Mouse (Mus musculus) thymus, adult 2 months (tissue): ENCODE measurements at regions not wholly inside any gene's neighbourhood (a gene's known extent, or its start where the extent isn't known, plus 50 kb on each side); places are given as distances from the start of the nearest gene placed in this dataset.

ENCODE experiments used
- CTCF ChIP-seq: fragments of 200-500 bp; IDR thresholded peaks from 2 replicates; pipeline ENCODE4 v1.5.1; 2012; ENCODE audit warnings: mild to moderate bottlenecking, control low read depth, low read length, moderate library complexity, borderline replicate concordance; ENCODE audit not compliant: control insufficient read depth, poor library complexity, insufficient read depth; ENCODE audit errors: extremely low read depth
- POLR2A ChIP-seq: fragments of 200-500 bp; IDR thresholded peaks from 2 replicates; pipeline ENCODE4 v1.6.1; 2012; ENCODE audit warnings: mild to moderate bottlenecking, low read length, control low read depth, moderate library complexity; ENCODE audit not compliant: control insufficient read depth, poor library complexity, insufficient read depth; ENCODE audit errors: extremely low read depth

GRCm38 (mm10) chr11:52631579-52631978 is 132.9 kb upstream of the Fstl4 start:
- TF ChIP-seq CTCF (no peak), POLR2A (no peak)
